Mouse (Mus musculus) A20 (cell line): ENCODE results near the gene Atxn7l3.
A peak's percentile ranks its signal among the peaks of the same experiment; 100 is the strongest.

ENCODE experiments used
- DNase-seq: peaks from one replicate; pipeline ENCODE4 v3.0.0-alpha.2; 2011; ENCODE audit warnings: low read depth, low spot score

Gene Atxn7l3

GRCm38 (mm10) chr11:102263211-102263610 lies 33.2 kb downstream of the Atxn7l3 start:
- no peak for DNase-seq

DNA sequence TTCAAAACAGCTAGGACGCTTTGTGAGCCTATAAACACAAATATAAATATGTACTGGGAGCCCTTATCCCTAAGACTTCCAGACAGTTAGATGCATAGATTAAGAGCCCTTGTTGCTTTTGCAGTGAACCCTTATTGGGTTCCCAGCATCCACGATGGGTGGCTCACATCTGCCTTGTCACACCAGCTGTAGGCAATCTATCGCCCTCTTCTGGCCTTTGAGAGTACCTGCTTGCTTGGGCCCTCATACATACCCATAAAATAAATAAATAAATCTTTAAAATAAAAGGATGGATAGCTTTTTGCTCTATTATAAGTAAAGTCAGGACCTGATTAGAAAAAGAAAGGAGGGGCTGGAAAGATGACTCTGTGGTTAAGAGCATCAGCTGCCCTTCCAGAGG lies 37.9 kb downstream of the Atxn7l3 start:
- DNase-seq, result peak; percentile 33

DNA sequence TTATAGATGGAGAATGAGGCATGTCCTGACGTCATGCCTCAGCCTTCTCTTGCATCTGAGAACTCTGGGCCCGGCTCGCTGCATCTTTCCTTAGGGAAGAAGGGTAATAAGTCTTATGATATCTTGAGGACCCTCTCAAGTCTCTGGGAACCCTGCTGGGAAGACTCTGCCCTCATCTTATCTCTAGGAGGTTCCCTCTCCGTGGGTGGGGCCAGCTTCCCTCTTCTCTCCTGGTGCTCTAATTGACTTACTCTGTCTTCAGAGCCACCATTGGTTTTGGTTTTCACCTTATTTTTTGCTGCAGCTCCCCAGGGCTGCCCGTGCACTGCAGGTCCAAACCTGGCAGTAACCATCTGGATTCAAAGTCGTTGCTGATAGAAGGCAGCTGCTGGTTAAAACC lies 38.3 kb downstream of the Atxn7l3 start:
- DNase-seq, result no peak

DNA sequence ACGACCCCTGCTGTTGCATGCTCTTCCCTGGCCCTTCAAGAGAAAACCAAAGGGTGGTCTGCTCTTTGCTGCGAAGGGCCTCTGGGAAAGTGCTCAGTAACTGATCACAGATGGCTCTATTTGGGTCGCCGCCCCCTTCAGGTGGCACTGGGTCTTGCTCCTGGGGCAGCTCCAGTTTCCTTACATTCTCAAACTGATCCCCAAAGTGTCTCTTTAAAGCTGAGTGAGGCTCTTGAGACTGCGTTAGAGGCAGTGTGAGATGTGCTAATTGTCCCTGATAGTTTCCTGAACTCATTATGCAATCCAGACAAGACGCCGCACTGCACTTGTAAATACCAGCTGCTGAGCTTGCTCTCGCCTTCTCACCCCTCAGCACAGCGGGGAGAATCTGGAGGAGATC lies 38.9 kb downstream of the Atxn7l3 start:
- peak; percentile 22 for DNase-seq

DNA sequence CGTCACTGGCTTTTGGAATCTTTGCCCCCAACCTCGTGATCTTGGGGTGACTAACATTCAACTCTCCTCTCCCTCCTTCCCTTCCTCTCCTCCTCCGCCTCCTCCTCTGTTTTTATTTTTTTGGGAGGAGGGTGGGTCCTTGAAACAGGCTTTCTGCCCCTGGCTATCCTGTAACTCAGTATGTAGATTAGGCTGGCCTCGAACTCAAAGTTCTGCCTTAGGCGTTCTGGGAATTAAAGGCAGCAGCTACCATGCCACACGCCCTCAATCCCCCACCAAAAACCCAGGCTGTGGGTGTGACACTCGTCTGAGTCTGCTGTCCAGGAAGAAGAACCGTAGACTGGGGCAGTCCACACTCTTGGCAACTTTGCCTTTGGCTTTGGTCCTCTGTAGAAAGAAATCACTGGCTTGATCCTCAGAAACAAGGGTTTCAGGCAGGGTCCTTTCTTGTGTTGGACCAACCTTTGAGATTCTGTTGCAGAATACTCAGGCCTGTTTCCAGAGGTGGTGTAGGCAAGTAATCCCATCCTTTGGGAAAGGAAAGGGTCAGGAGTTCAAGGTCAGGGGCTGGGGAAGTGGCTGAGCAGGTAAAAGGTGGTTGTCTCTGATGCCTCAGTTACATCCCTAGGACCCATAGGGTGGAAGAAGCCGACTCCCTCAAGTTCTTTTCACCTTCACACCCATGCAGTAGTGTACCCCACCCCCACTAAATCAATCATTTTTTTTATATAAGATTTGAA lies 46.9 kb downstream of the Atxn7l3 start:
- peak; percentile 31 for DNase-seq

DNA sequence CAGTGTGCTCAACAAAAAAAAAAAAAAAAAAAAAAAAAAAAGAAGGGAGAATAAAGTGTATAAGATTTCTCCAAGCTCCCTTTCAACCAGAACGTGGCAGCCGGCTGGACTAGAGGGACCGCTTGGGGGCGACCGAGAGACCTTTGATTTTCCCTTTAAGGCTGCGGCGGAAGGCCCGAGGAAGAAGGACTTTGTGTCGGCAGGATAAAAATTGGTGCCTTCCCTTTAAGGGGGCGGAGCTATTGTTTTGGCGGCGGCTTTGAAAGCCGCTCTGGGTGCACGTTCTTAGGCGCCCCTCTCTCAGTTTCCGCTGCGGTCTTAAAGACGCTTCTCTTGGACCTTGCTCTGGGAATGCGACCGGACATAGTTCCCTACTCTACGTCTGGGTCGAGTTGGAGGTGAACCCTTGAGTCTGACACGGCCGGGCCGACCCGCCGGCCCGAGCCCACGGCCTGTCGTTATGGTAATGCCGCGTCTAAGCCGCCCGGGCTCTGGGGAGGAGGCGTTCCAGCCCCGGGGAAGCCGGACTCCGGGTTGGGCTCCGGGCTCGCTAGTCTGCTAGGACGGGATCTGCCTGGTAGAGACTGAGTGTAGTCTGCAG lies 47.7 kb downstream of the Atxn7l3 start, which contains the start of gene BC030867:
Gene BC030867, plus strand, starts transcription at position 253 of the 601 bp plus-strand sequence.
- DNase-seq, result peak; percentile 96

DNA sequence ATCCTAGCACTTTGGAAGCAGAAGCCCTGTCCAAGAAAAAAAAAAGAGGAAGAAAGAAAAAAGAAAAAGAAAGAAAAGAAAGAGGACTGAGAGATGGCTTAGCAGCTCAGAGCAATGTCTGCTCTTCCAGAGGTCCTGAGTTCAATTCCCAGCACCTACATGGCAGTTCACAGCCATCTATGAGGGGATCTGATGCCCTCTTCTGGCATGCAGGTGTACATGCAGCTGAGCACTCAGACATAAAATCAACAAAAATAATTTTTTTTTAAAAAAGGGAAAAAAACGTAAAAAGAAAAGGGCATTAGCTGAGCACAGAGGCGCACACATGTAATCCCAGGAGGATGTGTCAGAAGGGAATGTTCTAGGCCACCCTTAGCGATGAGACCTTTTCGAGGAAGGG lies 49.6 kb downstream of the Atxn7l3 start:
- peak; percentile 35 for DNase-seq

GRCm38 (mm10) chr11:102246273-102246635 lies 50.2 kb downstream of the Atxn7l3 start:
- DNase-seq, result no peak

- DNase-seq, result no peak
These were observed 50.7 kb downstream of the Atxn7l3 start for GRCm38 (mm10) chr11:102245581-102246272.

DNA sequence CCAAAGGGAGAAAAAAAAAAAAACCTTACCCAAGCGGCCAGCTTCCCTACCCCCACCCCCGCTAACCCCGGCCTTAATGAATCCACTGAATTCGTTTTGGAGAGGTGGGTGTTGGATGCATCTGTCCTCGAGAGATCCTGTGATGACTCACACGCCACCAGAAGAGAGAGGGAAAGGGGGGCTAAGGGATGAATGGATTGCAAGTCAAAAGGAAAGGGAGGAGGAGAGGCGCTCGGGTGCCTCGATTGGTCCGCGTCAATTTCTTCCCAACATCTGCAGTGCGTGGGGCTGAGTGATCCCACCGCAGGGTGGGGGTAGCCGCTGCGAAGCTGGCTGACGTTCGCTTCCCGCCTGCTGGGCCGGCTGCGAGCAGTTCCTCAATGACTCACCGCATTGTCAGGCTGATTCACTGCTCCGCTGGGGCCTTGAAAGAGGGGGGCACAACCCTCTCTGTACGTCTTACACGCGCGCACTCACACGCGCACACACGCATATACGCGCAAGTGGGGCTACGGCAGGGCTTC lies 51.4 kb downstream of the Atxn7l3 start:
- peak; percentile 74 for DNase-seq

GRCm38 (mm10) chr11:102241874-102242273 lies 54.6 kb downstream of the Atxn7l3 start:
- no peak for DNase-seq

DNA sequence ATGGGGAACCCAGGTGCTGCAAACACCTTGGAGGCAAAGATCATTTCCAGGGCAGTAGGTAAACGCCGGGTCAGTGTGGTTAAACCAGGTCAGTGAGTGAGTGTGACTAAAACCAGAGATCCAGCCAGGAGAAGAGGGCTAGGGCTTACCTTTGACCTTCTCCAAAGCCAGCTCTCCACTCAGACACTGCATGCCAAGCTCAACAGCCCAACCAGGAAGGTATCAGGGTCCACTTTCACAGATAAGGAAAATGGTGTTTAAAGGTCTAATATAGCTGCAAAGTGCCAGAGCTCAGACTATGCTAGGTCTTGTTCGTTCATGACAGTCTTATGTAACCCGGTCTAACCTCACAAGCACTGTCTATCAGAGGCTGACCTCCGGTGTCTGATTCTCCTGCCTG lies 55.2 kb downstream of the Atxn7l3 start:
- no peak for DNase-seq

GRCm38 (mm10) chr11:102240636-102241035 lies 55.8 kb downstream of the Atxn7l3 start:
- DNase-seq, result no peak
